22 mouse cellular contexts compared by ENCODE assay signal in genomic region chr2:165471943-165472342, GRCm38 (mm10). TPM values are rescaled to one million over a fixed set of nuclear protein-coding genes. Genes with fewer than 3 reads are reported as not detected.
"Had no signal": no experiment of that assay in that cellular context is flagged by ENCODE, and none has a peak within 500 bp of the region (broad histone marks: within the 10 kb centered on the region; RNA-seq: fewer than 3 reads in every experiment).

No protein-coding gene starts in this region.

- ATAC-seq: intestine, embryonic 15.5 days; midbrain, embryonic 15.5 days had no signal

- H3K4me2 ChIP-seq: limb, embryonic 13.5 days; lung, embryonic 15.5 days; neural tube, embryonic 12.5 days had no signal

- H3K4me3 ChIP-seq: intestine, embryonic 15.5 days; limb, embryonic 13.5 days; lung, embryonic 15.5 days; megakaryocyte, embryonic 14.5 days; midbrain, embryonic 15.5 days; neural tube, embryonic 12.5 days had no signal

- H3K36me3 ChIP-seq: intestine, embryonic 15.5 days; limb, embryonic 10.5 days; limb, embryonic 13.5 days; lung, embryonic 15.5 days; midbrain, embryonic 10.5 days; midbrain, embryonic 15.5 days; neural tube, embryonic 12.5 days; neural tube, embryonic 15.5 days had no signal

- DNase-seq: kidney, adult 11 months; kidney, adult 9 months; kidney, postnatal 25 days; layer of hippocampus, adult 9-11 months; lung, postnatal 10 days; lung, postnatal 36 days; retina, postnatal 1 day; thymus, adult 2 months; thymus, postnatal 14 days; thymus, postnatal 4 days had no signal

- H3K4me1 ChIP-seq: megakaryocyte, embryonic 14.5 days had no signal

- H3K9me3 ChIP-seq: intestine, embryonic 15.5 days; limb, embryonic 10.5 days; limb, embryonic 13.5 days; lung, embryonic 15.5 days; megakaryocyte, embryonic 14.5 days; midbrain, embryonic 10.5 days; midbrain, embryonic 15.5 days; neural tube, embryonic 12.5 days; neural tube, embryonic 15.5 days had no signal

- H3K9ac ChIP-seq: intestine, embryonic 15.5 days; limb, embryonic 13.5 days; lung, embryonic 15.5 days; midbrain, embryonic 15.5 days; neural tube, embryonic 12.5 days; neural tube, embryonic 15.5 days had no signal

- H3K27ac ChIP-seq: intestine, embryonic 15.5 days; kidney, postnatal 0 days; layer of hippocampus, adult 2 months; limb, embryonic 10.5 days; limb, embryonic 13.5 days; lung, embryonic 15.5 days; midbrain, embryonic 15.5 days; neural tube, embryonic 12.5 days; neural tube, embryonic 15.5 days; stomach, postnatal 0 days had no signal

RNA-seq across cellular contexts. Expression of gene Slc13a3, which starts 1.1 kb away (rescaled TPM):
- polyA plus RNA-seq: limb, embryonic 10.5 days had no signal
